Mouse (Mus musculus) spleen, adult 2 months (tissue): ENCODE results near the gene Hcn2. TPM values are rescaled to one million over a fixed set of nuclear protein-coding genes. Genes with fewer than 3 reads are reported as not detected.

ENCODE experiments used
- DNase-seq, 2 experiments: peaks; one replicate each; pipeline versions ENCODE4 v3.0.0 to v3.0.0-alpha.2; 2012 to 2021; ENCODE audit warnings: low spot score in 2 of 2, low read depth in 1 of 2
- H3K27ac ChIP-seq: fragments of 200-500 bp; 2 replicates; pipeline ENCODE4 v1.5.1; 2012; ENCODE audit warnings: low read length, inconsistent platforms; ENCODE audit not compliant: insufficient read depth
- H3K27me3 ChIP-seq: fragments of 200-500 bp; 2 replicates; pipeline ENCODE4 v1.6.1; 2012; ENCODE audit warnings: mild to moderate bottlenecking, moderate library complexity, low read length, inconsistent platforms; ENCODE audit not compliant: control insufficient read depth, insufficient read depth
- H3K36me3 ChIP-seq: fragments of 200-500 bp; 2 replicates; pipeline ENCODE4 v1.6.1; 2012; ENCODE audit warnings: mild to moderate bottlenecking, low read length, inconsistent platforms; ENCODE audit not compliant: control insufficient read depth, insufficient read depth
- H3K4me1 ChIP-seq: fragments of 200-500 bp; 2 replicates; pipeline ENCODE4 v1.6.1; 2011; ENCODE audit warnings: inconsistent platforms; ENCODE audit not compliant: control insufficient read depth, insufficient read depth, insufficient read length
- H3K4me3 ChIP-seq: fragments of 200-500 bp; 2 replicates; pipeline ENCODE4 v1.5.1; 2011; ENCODE audit warnings: mild to moderate bottlenecking, inconsistent platforms; ENCODE audit not compliant: insufficient read depth, insufficient read length; ENCODE audit errors: extremely low read depth
- CTCF ChIP-seq: fragments of 200-500 bp; IDR thresholded peaks from 2 replicates; pipeline ENCODE4 v1.5.1; 2011; ENCODE audit warnings: mild to moderate bottlenecking, inconsistent platforms; ENCODE audit not compliant: insufficient read depth, insufficient read length, insufficient replicate concordance; ENCODE audit errors: extremely low read depth
- POLR2A ChIP-seq: fragments of 200-500 bp; IDR thresholded peaks from 2 replicates; pipeline ENCODE4 v1.6.1; 2011; ENCODE audit warnings: low read depth, low read length, inconsistent platforms
- WGBS: fragments of 180-500 bp; shearing (Covaris S2); methylation state at CpG from one replicate; pipeline ENCODE4 v1.1.7; 2018; 5-methylcytosine and 5-hydroxymethylcytosine counted together
- polyA plus RNA-seq: library from polyadenylated mRNA; depleted of rRNA; stranded (reverse); fragments of >200 nt; gene quantifications from 2 replicates; pipeline ENCODE4 v1.2.3, GENCODE M21; 2012

The Hcn2 gene
- polyA plus RNA-seq, 1 experiment: 0.77 TPM

DNA sequence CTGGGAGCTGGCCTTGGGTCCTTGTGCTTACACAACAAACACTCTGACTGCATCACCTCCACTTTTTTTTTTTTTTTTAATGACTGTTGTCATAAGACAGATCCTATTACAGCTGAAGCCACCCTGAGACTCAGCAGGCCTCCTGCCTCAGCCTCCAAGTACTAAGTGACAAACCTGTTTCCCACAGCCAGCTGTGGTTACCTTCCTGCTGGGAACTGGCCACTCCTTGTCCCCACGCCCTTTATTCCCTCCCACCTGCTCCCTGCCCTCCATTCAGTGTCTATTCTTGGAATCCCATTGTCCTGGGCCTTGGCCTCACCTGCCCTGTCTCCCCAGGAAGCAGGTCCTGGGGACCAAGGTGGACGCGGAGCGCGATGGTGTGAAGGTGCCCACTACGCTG lies 28.9 kb upstream of the Hcn2 start:
- H3K27ac ChIP-seq: no peak overlapping the region
- peaks cover 31% of the 10 kb centered on the region for H3K36me3 ChIP-seq
- WGBS: 95% methylated on average over 6 of the region's 6 CpGs
- H3K27me3 ChIP-seq: no peaks in the 10 kb centered on the region
- no peak overlapping the region for H3K4me3 ChIP-seq
- TF ChIP-seq CTCF (no peak), POLR2A (no peak)
- H3K4me1 ChIP-seq: peaks cover 11% of the 10 kb centered on the region; the same call in 1 of the 2 replicates
- DNase-seq: no peak

DNA sequence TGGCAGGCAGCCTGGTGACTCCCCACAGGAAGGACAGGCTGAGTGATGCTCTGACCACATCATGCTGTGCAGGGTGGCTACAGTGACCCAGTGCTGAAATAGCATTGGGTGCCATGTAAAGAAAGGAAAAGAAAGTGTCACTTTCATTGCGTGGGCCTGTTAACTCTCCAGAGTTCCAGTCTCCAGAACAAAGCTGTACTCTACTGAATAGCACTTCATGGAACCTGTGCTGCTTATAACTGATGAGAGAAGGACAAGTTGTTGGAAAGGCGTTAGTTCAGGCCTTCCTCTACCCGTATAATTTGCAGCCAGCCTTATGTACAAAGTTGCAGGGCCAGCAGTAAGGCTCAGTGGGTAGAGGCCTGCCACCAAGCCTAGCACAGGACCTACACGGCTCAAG lies 27.7 kb upstream of the Hcn2 start, which contains the start of gene Gzmm:
Gzmm (plus strand) TSS at position 301 of the 400 bp plus-strand sequence.
- TF ChIP-seq CTCF (no peak), POLR2A (no peak)
- H3K27ac ChIP-seq: no peak within 1 kb of the TSS
- WGBS: 84% methylated on average over 4 of the region's 4 CpGs
- no peak within 1 kb of the TSS for H3K4me3 ChIP-seq
- peaks cover 3% of the 10 kb centered on the region; the same call in 1 of the 2 replicates for H3K4me1 ChIP-seq
- peaks cover 31% of the 10 kb centered on the region for H3K36me3 ChIP-seq
- H3K27me3 ChIP-seq: no peaks in the 10 kb centered on the region
- DNase-seq: no peak

- Histone ChIP-seq H3K4me1 (no peaks in the 10 kb centered on the region), H3K4me3 (no peak overlapping the region), H3K27ac (no peak overlapping the region), H3K36me3 (peaks cover 31% of the 10 kb centered on the region), H3K27me3 (no peaks in the 10 kb centered on the region)
- DNase-seq: no peak
- 88% methylated on average over 3 of the region's 3 CpGs for WGBS
- TF ChIP-seq CTCF (no peak), POLR2A (no peak)
Observed at GRCm38 (mm10) chr10:79689178-79689577, 27.3 kb upstream of the Hcn2 start.

GRCm38 (mm10) chr10:79691986-79692548 lies 24.4 kb upstream of the Hcn2 start:
- Histone ChIP-seq H3K36me3 (peaks cover 12% of the 10 kb centered on the region), H3K4me1 (no peaks in the 10 kb centered on the region), H3K27me3 (no peaks in the 10 kb centered on the region), H3K27ac (no peak overlapping the region), H3K4me3 (no peak overlapping the region)
- TF ChIP-seq CTCF: no peak
- TF ChIP-seq POLR2A: no peak
- WGBS: 91% methylated on average over 2 of the region's 2 CpGs
- no peak for DNase-seq

DNA sequence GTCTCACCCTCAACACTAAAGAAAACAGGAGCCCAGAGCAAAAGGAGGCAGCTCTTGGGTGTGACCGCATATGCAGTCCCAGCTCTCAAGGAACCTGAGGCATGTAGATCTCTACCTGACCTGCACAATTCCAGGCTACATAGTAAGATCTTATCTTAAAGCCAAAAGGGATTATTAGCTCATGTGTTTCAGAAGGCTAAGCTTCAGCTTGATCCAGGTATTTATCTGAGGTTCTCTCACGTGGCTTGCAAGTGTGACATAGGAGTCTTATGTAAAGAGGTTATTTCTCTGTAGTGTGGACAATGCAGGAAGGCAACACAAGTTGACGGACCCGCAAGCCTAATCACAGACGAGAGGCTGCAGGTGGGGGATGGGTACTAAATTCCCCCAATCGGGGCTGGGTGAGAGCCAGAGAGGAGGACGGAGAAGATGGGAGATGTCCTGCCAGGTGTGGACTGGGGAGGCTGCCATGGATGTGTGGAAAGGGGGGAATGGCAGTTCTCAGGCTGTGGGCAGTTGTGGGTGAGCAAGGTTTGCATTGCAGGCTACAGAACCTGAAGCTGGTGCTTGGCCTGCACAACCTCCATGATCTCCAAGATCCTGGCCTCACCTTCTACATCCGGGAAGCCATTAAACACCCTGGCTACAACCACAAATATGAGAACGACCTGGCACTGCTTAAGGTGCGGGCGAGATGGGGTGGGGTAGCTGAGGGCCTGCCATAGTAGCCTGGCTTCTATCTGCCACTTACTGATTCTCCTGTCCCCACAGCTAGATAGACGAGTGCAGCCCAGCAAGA lies 22.7 kb upstream of the Hcn2 start:
- Histone ChIP-seq H3K4me1 (no peaks in the 10 kb centered on the region), H3K27me3 (no peaks in the 10 kb centered on the region), H3K4me3 (no peak overlapping the region), H3K36me3 (no peaks in the 10 kb centered on the region; the same call in 1 of the 2 replicates), H3K27ac (no peak overlapping the region)
- WGBS: 81% methylated on average over 12 of the region's 12 CpGs
- DNase-seq: no peak
- TF ChIP-seq POLR2A: no peak
- no peak for TF ChIP-seq CTCF

DNA sequence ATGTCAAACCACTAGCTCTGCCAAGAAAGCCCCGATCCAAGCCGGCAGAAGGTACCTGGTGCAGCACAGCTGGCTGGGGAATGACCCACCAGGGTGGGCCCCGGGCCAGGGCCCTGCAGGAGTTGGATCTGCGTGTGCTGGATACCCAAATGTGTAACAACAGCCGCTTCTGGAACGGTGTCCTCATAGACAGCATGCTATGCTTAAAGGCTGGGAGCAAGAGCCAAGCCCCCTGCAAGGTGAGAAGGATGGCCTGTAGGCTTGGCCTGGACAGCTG lies 22.1 kb upstream of the Hcn2 start:
- Histone ChIP-seq H3K27ac (no peak overlapping the region), H3K27me3 (no peaks in the 10 kb centered on the region), H3K36me3 (no peaks in the 10 kb centered on the region), H3K4me1 (no peaks in the 10 kb centered on the region), H3K4me3 (no peak overlapping the region)
- DNase-seq: no peak
- TF ChIP-seq CTCF (no peak), POLR2A (no peak)
- 90% methylated on average over 6 of the region's 6 CpGs for WGBS

DNA sequence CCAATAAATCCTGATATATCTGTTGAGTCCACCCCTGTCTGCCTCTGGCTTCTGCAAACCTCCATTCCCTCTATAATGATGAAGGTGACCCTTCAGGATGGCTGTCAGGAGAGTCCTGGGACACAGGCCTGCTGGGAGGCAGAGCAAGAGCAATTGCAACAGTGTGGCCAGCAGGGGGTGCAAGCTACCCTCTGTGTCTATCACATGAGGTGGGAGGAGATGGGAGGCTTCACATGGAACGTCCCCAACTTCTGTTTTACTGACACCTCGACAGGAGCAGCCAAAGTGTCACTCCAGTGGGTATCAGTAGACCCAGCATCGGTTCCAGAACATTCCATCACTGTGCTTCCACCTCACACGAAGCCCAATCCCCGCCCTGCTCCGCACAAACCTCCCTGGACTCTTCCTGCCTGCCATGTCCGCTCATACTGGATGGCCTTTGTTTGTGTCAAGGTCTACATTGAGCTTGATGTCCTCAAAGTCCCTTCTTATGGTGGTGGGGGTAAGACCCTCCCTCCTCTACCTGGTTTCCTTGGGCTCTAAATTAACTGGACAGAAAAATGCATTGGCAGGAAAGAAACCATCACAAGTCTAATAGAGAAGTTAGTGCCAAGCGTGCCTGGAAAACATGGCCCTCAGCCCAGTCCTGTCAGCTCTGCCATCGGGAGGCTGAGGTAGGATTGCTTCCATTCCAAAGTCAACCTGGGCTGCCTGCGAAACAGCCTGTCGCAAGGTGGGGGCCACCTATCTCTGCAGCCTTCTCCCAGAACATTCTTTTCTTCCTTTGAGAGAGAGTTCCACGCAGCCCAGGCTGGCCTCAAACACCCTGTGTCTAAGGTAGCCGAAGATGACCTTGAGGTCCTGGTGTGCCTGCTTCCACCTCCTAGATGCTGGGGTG lies 21.0 kb upstream of the Hcn2 start:
- no peak for TF ChIP-seq POLR2A
- TF ChIP-seq CTCF: peak; percentile 87; the same call in 1 of the 2 replicates
- Histone ChIP-seq H3K27ac (no peak overlapping the region), H3K4me1 (no peaks in the 10 kb centered on the region), H3K27me3 (no peaks in the 10 kb centered on the region), H3K36me3 (no peaks in the 10 kb centered on the region), H3K4me3 (no peak overlapping the region)
- WGBS: 62% methylated on average over 13 of the region's 13 CpGs
- peak; percentile 42 to 72 for DNase-seq
